Mouse (Mus musculus) gastrocnemius, postnatal 36 days (tissue): ENCODE results near the gene Pla2g12a. TPM values are rescaled to one million over a fixed set of nuclear protein-coding genes. Genes with fewer than 3 reads are reported as not detected.

ENCODE experiments used
- total RNA-seq, 2 experiments: library from RNA; stranded (reverse); gene quantifications; 2 replicates each; pipeline ENCODE4 v1.2.3; 2021

Gene Pla2g12a
- total RNA-seq, 2 experiments from 2014 or later = 75.8 to 100 TPM

Other genes with a start within 250 kb of the Pla2g12a start
- gene Egf, start 123.3 kb upstream of the Pla2g12a start, total RNA-seq = 10 to 100 TPM; 19.2 to 24.8 TPM
- not detected for gene Lrit3, start 74.6 kb upstream of the Pla2g12a start, total RNA-seq
- not detected for gene Rrh, start 56.0 kb upstream of the Pla2g12a start, total RNA-seq
- gene Gar1, start 47.2 kb upstream of the Pla2g12a start, total RNA-seq = 10 to 100 TPM; 13.0 to 22.0 TPM
- gene Cfi, start 42.7 kb upstream of the Pla2g12a start, total RNA-seq = under 1 TPM in 1 of 2 experiments, not detected in 1; 0.31 TPM
- 1 to 10 TPM; 3.8 to 4.6 TPM for gene Casp6, start 22.8 kb downstream of the Pla2g12a start, total RNA-seq
- gene Mcub, start 91.6 kb downstream of the Pla2g12a start, total RNA-seq = under 1 TPM; 0.69 to 0.97 TPM
- 10 to 100 TPM; 23.6 to 24.0 TPM for gene Sec24b, start 182.9 kb downstream of the Pla2g12a start, total RNA-seq